Comparison of ENCODE assay signal across 8 mouse cellular contexts in genomic region chr13:101215792-101216221, GRCm38 (mm10).
DNase-seq lines count a peak whose midpoint lies in the region; ATAC-seq and TF ChIP-seq lines count a peak whose summit lies in the region.

No protein-coding gene starts in this region.

- no peak overlapping the region for H3K4me3 ChIP-seq in liver, adult 2 months (ENCODE audit: insufficient read depth, low read depth, low read length)
- no peak overlapping the region for H3K4me3 ChIP-seq in limb, embryonic 12.5 days (replicated peaks)
- H3K4me3 ChIP-seq in heart, adult 2 months, result no peak overlapping the region

- no peak overlapping the region; the same call in 1 of the 2 replicates for H3K27ac ChIP-seq in liver, adult 2 months (replicated peaks; ENCODE audit: insufficient read depth, low read depth, low read length)
- peak overlapping the region; percentile 60; the same call in 1 of the 2 replicates for H3K27ac ChIP-seq in limb, embryonic 12.5 days
- no peak overlapping the region for H3K27ac ChIP-seq in heart, adult 2 months

- no peaks in the 10 kb centered on the region; the same call in 1 of the 2 replicates for H3K27me3 ChIP-seq in liver, adult 2 months (ENCODE audit: control insufficient read depth, insufficient read depth, low read length)
- peaks cover 19% of the 10 kb centered on the region for H3K27me3 ChIP-seq in limb, embryonic 12.5 days
- no peaks in the 10 kb centered on the region for H3K27me3 ChIP-seq in heart, adult 2 months (ENCODE audit: control insufficient read depth, insufficient read depth, low read length)

- no peak for TF ChIP-seq EP300 in heart, adult 2 months (IDR thresholded peaks at IDR 0.05; ENCODE audit: insufficient read depth, low read depth, low read length)

- H3K9me3 ChIP-seq in limb, embryonic 12.5 days, result no peaks in the 10 kb centered on the region

- intact Hi-C loops in heart, adult 2 months (cut with DNase I), result no loop called here

- peaks cover 11% of the 10 kb centered on the region for H3K4me1 ChIP-seq in liver, adult 2 months (ENCODE audit: control insufficient read depth, insufficient read depth, low read length)
- peaks cover 41% of the 10 kb centered on the region for H3K4me1 ChIP-seq in limb, embryonic 12.5 days (replicated peaks)
- H3K4me1 ChIP-seq in heart, adult 2 months (ENCODE audit: control insufficient read depth, insufficient read depth, low read length), result no peaks in the 10 kb centered on the region; the same call in 1 of the 2 replicates

- TF ChIP-seq CTCF in liver, adult 2 months (IDR thresholded peaks at IDR 0.05; ENCODE audit: low read depth, low read length), result no peak
- TF ChIP-seq CTCF in heart, adult 2 months (IDR thresholded peaks at IDR 0.05), result no peak

- H3K36me3 ChIP-seq in liver, adult 2 months (ENCODE audit: control insufficient read depth, insufficient read depth, low read length), result no peaks in the 10 kb centered on the region
- no peaks in the 10 kb centered on the region for H3K36me3 ChIP-seq in limb, embryonic 12.5 days
- H3K36me3 ChIP-seq in heart, adult 2 months (ENCODE audit: control insufficient read depth, insufficient read depth, low read length), result no peaks in the 10 kb centered on the region

- H3K4me2 ChIP-seq in limb, embryonic 12.5 days, result peak overlapping the region; percentile 45

- H3K9ac ChIP-seq in liver, adult 2 months (ENCODE audit: low read depth, low read length), result no peak overlapping the region
- H3K9ac ChIP-seq in limb, embryonic 12.5 days (replicated peaks), result no peak overlapping the region
- H3K9ac ChIP-seq in heart, adult 2 months (ENCODE audit: low read depth, low read length), result no peak overlapping the region

- peak; percentile 72; the same call in 1 of the 2 replicates for ATAC-seq in limb, embryonic 12.5 days (ENCODE audit: insufficient number of reproducible peaks, insufficient read depth, low FRiP score, low TSS enrichment, low read depth)

- TF ChIP-seq POLR2A in liver, adult 2 months (IDR thresholded peaks at IDR 0.05; ENCODE audit: extremely low read depth, insufficient read depth, low read length), result no peak
- no peak for TF ChIP-seq POLR2A in heart, adult 2 months (IDR thresholded peaks at IDR 0.05; ENCODE audit: insufficient read depth, low read depth, low read length)

- peak; percentile 88 for DNase-seq in liver, adult 2 months (ENCODE audit: extremely low read depth, low read depth, low spot score)
- DNase-seq in liver, result no peak
- peak; percentile 74 for DNase-seq in cerebellum, postnatal 25 days
- DNase-seq in gastrocnemius, postnatal 10 days, result peak; percentile 20
- no peak for DNase-seq in heart, adult 2 months
- DNase-seq in layer of hippocampus, adult 18-20 months (ENCODE audit: low spot score in 2 of 2), result no peak
- no peak for DNase-seq in adrenal gland, adult 2 months

- no peaks in the 10 kb centered on the region for H3K79me2 ChIP-seq in liver, adult 2 months (ENCODE audit: control insufficient read depth, insufficient read depth, low read length)
- no peaks in the 10 kb centered on the region for H3K79me2 ChIP-seq in heart, adult 2 months (replicated peaks; ENCODE audit: control insufficient read depth, insufficient read depth, low read length)

- 44% methylated on average over 11 of the region's 11 CpGs for WGBS in liver, adult 2 months
- WGBS in limb, embryonic 12.5 days, result 15% methylated on average over 11 of the region's 11 CpGs
- 78% methylated on average over 11 of the region's 11 CpGs for WGBS in heart, adult 2 months

Comparison
In these comparisons a context has a peak if more than half of its experiments do, and no peak if none do; other contexts are left out.
1. DNase-seq: peak in liver, adult 2 months (single experiment), cerebellum, postnatal 25 days (2 of 2) and gastrocnemius, postnatal 10 days (single experiment); none in liver (single experiment), heart, adult 2 months (0 of 2), layer of hippocampus, adult 18-20 months (0 of 2) and adrenal gland, adult 2 months (single experiment).